Mouse (Mus musculus) lung, postnatal 0 days (tissue): Measurements from ENCODE around the gene Map7d2.

ENCODE experiments used
- CTCF ChIP-seq: IDR thresholded peaks from 2 replicates; pipeline ENCODE4 v1.5.1; 2016; ENCODE audit warnings: antibody characterized with exemption, mild to moderate bottlenecking
- EP300 ChIP-seq: IDR thresholded peaks from 2 replicates; pipeline ENCODE4 v1.6.1; 2016; ENCODE audit warnings: antibody characterized with exemption, mild to moderate bottlenecking, control low read depth

GRCm38 (mm10) chrX:159388953-159389352 is 25.4 kb upstream of the Map7d2 start:
- no peak for TF ChIP-seq CTCF
- no peak for TF ChIP-seq EP300
